Mouse (Mus musculus) megakaryocyte, embryonic 14.5 days (primary cell): Measurements from ENCODE around the gene Helz.

Source experiments
- FLI1 ChIP-seq: IDR thresholded peaks from 2 replicates; pipeline ENCODE4 v1.6.1; 2012; ENCODE audit warnings: low read length, inconsistent platforms, mixed read lengths
- GATA1 ChIP-seq: IDR thresholded peaks from 3 replicates; pipeline ENCODE4 v1.6.1; 2012; ENCODE audit warnings: mixed read lengths, low read length, inconsistent platforms, borderline replicate concordance

GRCm38 (mm10) chr11:107625746-107626145 is 78.0 kb downstream of the Helz start:
- no peak for TF ChIP-seq GATA1
- no peak for TF ChIP-seq FLI1
